Mouse (Mus musculus): ENCODE measurements at regions not wholly inside any gene's neighbourhood (a gene's known extent, or its start where the extent isn't known, plus 50 kb on each side); places are given as distances from the start of the nearest gene placed in this dataset.

- in situ Hi-C loops (cut with MboI; ENCODE audit: unreplicated experiment in 2 of 2) = loop anchor here in 1 of 2 experiments (25.0 kb wide), 1 partner anchor 266 kb away; no protein-coding TSS in a partner anchor
Measured at GRCm38 (mm10) chr2:11853210-11853973, 75.7 kb downstream of the Ankrd16 start.

GRCm38 (mm10) chr2:11869983-11870382, 92.3 kb downstream of the Ankrd16 start:
- in situ Hi-C loops (cut with MboI; ENCODE audit: unreplicated experiment in 2 of 2) = loop anchor here (5.0 to 25.0 kb wide), 7 partner anchors 75 to 535 kb away; partner anchors contain the start of genes Itga8 (in 1 of the 2) and Rbm17 (in 1 of the 2)

DNA sequence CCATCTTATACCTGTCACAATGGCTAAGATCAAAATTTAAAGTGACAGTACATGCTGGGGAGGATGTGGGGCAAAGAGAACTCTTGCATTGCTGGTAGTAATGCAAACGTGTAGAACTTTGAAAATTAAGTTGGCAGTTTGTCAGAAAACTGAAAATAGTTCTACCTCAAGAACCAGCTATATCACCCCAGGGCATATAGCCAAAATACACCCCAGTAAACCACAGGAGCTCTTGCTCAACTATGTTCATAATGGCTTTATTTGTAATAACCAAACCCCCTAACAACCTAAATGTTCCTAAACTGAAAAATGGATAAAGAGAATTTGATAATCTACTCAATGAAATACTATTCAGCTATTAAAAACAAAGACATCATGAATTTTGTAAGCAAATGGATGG, 102.3 kb downstream of the Ankrd16 start:
- in situ Hi-C loops (cut with MboI; ENCODE audit: unreplicated experiment in 2 of 2) = no loop called here

DNA sequence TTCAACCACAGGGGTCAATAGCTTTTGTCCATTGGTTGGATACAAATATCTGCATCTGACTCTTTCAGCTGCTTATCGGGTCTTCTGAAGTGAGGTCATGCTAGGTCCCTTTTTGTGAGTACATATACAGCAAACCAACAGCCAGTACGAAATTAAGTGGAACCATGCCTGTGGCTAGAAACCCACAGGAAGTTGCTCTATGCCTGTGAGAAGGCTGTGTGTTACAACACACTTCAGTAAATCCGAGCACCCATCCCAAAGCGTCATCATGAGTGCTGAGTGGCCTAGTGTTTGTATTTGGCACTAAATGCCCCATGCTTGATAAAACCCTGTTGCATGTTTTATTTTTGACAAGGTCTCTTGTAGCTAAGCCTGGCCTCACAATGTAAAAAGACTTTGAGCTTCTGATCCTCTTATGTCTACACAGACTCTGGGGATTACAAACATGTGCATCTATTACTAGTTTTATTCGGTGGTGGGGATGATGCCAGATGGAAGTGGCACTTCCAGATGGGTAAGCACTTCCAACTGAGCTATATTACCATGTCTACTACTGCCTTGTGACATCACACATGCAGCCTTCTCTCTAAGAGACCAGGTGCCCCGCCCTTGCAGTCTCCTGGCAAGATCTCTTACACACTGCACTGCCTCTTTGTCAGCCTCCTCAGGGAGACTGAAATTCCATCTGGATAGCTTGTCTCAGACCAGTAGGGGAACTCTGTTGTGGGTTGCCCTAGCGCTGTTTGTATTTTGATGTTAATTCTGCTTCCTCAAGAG, 117.3 kb downstream of the Ankrd16 start:
- in situ Hi-C loops (cut with MboI; ENCODE audit: unreplicated experiment in 2 of 2) = no loop called here

DNA sequence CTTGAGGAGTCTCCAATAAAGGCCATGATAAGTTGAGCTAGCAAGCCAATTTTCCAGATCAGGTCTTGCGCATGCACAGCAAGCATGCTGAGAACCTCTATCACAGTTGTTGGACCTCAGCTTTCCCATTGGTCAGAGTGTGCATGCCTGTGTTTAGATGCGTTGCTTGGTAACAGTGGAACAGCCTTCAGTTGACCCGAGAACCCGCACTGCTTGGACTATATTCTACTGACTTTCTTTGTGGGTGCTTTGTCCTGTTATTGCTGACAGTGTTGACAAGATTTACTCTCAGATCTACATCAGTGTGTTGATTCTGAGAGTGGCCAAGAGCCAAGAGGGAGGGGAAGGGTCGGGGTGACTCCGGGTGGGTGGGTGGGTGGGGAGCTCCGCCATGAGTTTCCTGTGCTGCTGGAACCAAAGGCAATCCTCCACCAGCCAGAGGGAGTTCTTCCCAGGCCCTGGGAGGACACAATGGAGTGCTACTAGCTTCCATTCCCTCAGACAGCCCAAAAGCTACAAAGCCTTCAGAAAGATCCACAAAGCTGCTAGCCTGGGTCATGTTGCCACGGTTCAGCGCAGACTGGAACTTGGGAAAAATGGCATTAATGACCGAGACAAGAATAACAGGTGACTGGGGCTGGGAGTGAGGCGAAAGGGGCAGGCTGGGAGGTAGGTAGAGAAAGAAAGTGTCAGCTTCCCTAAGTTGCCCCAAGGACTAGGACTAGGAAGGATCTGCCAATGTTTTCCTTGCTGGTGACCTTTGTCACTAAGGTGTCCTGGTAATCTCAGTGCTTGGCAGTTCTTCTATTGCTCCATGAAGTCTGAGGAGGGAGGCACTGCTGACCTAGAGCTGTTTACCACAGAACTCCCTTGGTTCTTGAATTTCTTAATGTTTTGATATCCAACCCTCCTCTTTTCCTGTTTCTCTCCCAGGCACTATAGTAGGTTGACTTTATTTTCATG, 122.3 kb downstream of the Ankrd16 start:
- in situ Hi-C loops (cut with MboI; ENCODE audit: unreplicated experiment in 2 of 2) = no loop called here

- in situ Hi-C loops (cut with MboI; ENCODE audit: unreplicated experiment in 2 of 2) = no loop called here
Measured at GRCm38 (mm10) chr2:11914782-11915181, 137.1 kb downstream of the Ankrd16 start.

DNA sequence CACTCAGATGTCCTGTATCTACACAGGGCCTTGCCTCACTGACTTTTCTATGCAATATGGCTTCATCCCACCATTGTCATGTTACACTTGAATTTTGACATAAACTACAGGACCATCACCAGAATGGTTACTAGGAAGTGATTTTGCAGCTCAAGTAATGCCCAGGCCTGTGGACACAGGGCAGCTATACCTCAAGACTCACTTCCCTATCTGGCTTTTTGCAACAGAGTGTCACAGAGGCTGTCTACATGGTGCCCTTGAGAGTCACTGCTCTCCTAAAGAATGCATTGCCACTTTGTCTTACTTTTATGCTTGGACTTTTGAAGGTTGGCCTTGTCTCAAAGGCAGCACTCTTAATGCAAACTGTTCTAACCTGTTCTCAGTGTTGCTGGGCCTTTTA, 139.7 kb downstream of the Ankrd16 start:
- in situ Hi-C loops (cut with MboI; ENCODE audit: unreplicated experiment in 2 of 2) = no loop called here

- in situ Hi-C loops (cut with MboI; ENCODE audit: unreplicated experiment in 2 of 2) = no loop called here
Measured at GRCm38 (mm10) chr2:11918070-11918469, 140.4 kb downstream of the Ankrd16 start.

DNA sequence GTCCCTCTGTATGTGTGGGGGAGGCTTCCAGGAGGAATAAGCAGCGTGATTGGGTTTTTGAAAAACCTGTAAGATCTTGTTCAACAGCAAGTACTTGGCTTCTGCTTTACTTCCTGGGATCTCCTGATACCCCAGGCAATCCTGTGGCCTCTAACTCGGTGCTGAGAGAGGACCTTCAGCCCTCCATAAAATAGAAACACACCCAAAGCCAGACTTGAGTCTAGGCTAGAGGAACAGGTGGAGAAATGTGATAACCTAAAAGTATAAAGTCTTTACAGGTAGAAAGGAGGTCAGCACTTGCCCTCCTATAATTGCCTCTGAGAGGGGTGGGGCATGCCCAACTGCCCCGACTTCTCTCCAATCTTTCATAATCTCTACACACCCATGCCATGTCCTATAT, 183.1 kb downstream of the Ankrd16 start:
- in situ Hi-C loops (cut with MboI; ENCODE audit: unreplicated experiment in 2 of 2) = loop anchor here in 1 of 2 experiments (10.0 kb wide), 1 partner anchor 166 kb away; no protein-coding TSS in a partner anchor

DNA sequence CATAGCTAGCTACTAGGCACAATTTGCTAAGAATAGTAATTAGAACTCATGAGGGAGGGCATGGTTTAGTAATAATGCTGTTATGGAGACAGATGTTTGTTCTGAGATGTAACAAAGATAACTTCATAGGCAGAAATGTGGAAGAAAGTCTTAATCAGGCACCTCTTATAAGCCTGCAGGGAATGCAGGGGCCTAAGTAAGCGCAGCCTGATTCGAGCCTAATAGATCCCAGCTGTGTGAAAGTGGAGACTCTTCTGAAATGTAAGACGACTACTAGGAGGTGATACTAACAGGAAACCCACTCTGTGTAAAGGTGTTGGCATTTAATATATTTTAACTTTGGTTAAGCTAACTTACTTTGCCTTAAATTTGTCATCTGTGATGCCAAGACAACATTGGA, 187.7 kb downstream of the Ankrd16 start:
- in situ Hi-C loops (cut with MboI; ENCODE audit: unreplicated experiment in 2 of 2) = loop anchor here in 1 of 2 experiments (10.0 kb wide), 1 partner anchor 171 kb away; no protein-coding TSS in a partner anchor

GRCm38 (mm10) chr2:11967001-11967400, 189.3 kb downstream of the Ankrd16 start:
- in situ Hi-C loops (cut with MboI; ENCODE audit: unreplicated experiment in 2 of 2) = loop anchor here in 1 of 2 experiments (10.0 kb wide), 1 partner anchor 172 kb away; no protein-coding TSS in a partner anchor

DNA sequence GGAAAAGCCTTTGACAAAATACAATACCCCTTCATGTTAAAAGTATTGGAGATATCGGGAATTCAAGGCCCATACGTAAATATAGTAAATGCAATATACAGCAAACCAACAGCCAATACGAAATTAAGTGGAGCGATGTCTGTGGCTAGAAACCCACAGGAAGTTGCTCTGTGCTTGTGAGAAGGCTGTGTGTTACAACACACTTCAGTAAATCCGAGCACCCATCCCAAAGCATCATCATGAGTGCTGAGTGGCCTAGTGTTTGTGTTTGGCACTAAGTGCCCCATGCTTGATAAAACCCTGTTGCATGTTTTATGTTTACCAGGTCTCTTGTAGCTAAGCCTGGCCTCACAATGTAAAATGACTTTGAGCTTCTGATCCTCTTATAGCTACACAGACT, 194.3 kb downstream of the Ankrd16 start:
- in situ Hi-C loops (cut with MboI; ENCODE audit: unreplicated experiment in 2 of 2) = no loop called here

DNA sequence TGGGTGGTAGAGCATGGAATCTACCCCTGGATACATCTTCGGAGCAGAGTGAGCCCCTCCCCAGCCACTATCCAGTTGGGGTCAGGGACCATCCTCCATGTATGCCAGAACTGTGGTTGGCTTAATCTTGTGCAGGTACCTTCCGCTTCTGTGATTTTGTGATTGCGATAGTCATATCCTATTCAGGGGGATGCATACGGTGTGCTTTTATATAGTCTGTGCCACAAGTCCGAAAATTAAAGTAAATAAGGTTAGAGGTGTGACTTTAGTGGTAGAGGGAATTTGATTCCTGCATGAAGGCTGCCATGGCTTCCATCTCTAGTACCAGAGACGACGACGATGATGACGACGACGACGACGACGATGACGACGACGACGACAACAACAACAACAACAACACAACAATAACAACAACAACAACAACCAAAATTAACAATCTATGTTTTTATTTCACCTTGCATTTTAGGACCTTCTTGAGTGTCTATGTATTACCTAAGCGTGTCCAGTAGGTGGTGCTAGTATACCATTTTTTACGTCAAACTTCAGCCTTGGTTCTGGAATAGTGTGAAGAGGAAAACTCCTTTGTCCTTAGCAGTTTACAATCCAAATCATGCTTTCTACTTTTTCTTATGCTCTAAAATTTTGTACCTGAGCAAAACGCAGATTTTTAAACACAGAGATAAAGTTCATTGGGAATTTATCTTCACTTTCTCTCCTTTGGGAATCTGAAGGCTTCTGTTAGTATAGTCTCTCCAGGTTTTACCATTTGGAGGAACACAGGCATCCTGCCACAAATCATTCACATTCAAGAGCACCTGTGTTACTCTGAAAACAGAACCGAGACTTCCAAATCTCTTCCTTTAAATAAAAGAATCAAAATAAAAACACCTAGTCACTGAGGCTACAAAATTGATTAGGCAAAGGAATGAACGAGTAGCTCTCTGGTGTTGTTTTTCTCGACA, 224.5 kb downstream of the Ankrd16 start:
- in situ Hi-C loops (cut with MboI; ENCODE audit: unreplicated experiment in 2 of 2) = loop anchor here (5.0 to 25.0 kb wide), 4 partner anchors 300 to 1263 kb away; partner anchors contain the start of gene Itga8 (in 2 of the 2)

DNA sequence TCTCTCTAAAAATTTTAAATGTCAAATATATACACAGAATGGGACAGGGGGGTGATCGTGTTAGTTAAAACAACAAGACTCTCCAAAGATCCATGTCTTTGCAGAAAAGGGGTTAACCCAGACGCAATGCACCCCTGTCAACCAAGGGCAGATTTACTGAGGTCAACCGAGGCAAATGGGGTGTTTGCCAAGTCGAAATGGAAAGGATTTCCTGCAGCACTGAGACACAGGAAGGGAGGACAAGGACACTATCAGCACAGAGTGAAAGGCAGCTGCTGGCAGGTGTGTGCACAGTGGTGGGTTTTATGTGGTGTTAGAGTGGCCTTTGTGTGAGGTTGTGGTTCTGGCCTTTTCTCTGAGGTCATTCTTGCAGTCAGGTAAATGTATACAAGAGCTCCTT, 226.7 kb downstream of the Ankrd16 start:
- in situ Hi-C loops (cut with MboI; ENCODE audit: unreplicated experiment in 2 of 2) = loop anchor here (5.0 to 25.0 kb wide), 4 partner anchors 298 to 1260 kb away; partner anchors contain the start of gene Itga8 (in 2 of the 2)

DNA sequence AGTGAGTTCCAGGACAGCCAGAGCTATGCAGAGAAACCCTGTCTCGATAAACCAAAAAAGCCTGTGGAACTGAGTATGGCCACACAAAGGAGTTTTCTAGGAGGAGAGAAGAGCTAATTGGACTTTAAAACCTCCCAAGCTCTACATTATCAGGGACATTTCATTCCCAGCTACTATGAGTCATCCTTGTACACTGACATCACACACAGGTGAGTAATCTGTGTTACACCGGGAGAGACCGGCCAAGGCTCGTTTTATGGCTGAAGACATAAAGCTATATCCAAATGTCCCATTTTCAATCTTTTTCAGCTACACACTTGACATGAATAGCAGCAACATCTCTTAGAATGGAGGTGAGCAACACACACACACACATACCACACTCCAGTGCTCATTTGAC, 229.5 kb downstream of the Ankrd16 start:
- in situ Hi-C loops (cut with MboI; ENCODE audit: unreplicated experiment in 2 of 2) = loop anchor here in 1 of 2 experiments (10.0 to 25.0 kb wide), 2 partner anchors 480 to 1258 kb away; no protein-coding TSS in a partner anchor

DNA sequence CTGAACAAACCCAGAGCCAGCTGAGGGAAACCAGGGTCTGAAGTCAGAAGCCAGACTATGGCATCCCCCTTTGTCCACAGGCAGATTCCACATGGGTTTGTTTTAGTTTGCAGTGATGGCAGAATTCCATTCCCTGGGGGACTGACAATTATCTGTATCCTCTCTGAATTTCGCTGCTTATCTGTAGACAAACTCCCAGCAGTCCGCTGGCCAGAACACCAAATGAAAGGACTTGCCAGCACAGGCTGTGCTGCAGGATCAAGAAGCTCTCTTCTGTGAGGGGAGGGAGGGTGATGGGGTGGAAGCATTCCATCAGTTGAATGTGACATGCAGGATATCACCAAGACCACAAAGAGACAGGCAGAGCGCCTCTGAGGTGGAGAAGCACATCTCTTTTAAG, 233.8 kb downstream of the Ankrd16 start:
- in situ Hi-C loops (cut with MboI; ENCODE audit: unreplicated experiment in 2 of 2) = loop anchor here (10.0 to 25.0 kb wide), 2 partner anchors 476 to 1253 kb away; no protein-coding TSS in a partner anchor

GRCm38 (mm10) chr2:12019607-12020006, 241.9 kb downstream of the Ankrd16 start:
- in situ Hi-C loops (cut with MboI; ENCODE audit: unreplicated experiment in 2 of 2) = loop anchor here (10.0 to 25.0 kb wide), 2 partner anchors 468 to 1245 kb away; no protein-coding TSS in a partner anchor

GRCm38 (mm10) chr2:12023402-12024111, 245.9 kb downstream of the Ankrd16 start:
- in situ Hi-C loops (cut with MboI; ENCODE audit: unreplicated experiment in 2 of 2) = loop anchor here in 1 of 2 experiments (25.0 kb wide), 1 partner anchor 464 kb away; no protein-coding TSS in a partner anchor

Measured in v-Abl transformed pro-B cells (cell line).